Mouse (Mus musculus): ENCODE results near the gene Mpdz. TPM values are rescaled to one million over a fixed set of nuclear protein-coding genes. Genes with fewer than 3 reads are reported as not detected.

Mpdz gene
- polyA plus RNA-seq, 1 experiment from 2014 or later: 30.5 TPM

- no peaks in the 10 kb centered on the region for H3K36me3 ChIP-seq (ENCODE audit: control insufficient read depth, insufficient read depth, low read length)
Measured at GRCm38 (mm10) chr4:81453806-81454205, 11.2 kb upstream of the Mpdz start.

GRCm38 (mm10) chr4:81452183-81452582 lies 9.6 kb upstream of the Mpdz start:
- WGBS: 56% methylated on average over 2 of the region's 2 CpGs
- ATAC-seq (ENCODE audit: low read depth): no peak
- 0 out of 2 replicates have a peak, but pooled peaks cover 3% of the 10 kb centered on the region for H3K9me3 ChIP-seq (ENCODE audit: control insufficient read depth, low read length)

More at GRCm38 (mm10) chr4:81453806-81454205, 11.2 kb upstream of the Mpdz start:
- H3K4me1 ChIP-seq (replicated peaks; ENCODE audit: control insufficient read depth, insufficient read depth, low read length): no peaks in the 10 kb centered on the region
- H3K4me2 ChIP-seq (ENCODE audit: low read depth, low read length): no peak overlapping the region
- no peak for ATAC-seq (ENCODE audit: low read depth)
- 0 out of 2 replicates have a peak, but pooled peaks cover 3% of the 10 kb centered on the region for H3K9me3 ChIP-seq (ENCODE audit: control insufficient read depth, low read length)
- H3K27ac ChIP-seq (ENCODE audit: low read length): no peak overlapping the region
- no peak overlapping the region for H3K9ac ChIP-seq (ENCODE audit: low read length)
- no peak overlapping the region for H3K4me3 ChIP-seq (ENCODE audit: low read length)
- WGBS: 57% methylated on average over 3 of the region's 3 CpGs
- no peaks in the 10 kb centered on the region for H3K27me3 ChIP-seq (ENCODE audit: control insufficient read depth, insufficient read depth, low read depth, low read length)

GRCm38 (mm10) chr4:81449413-81449812 lies 6.8 kb upstream of the Mpdz start:
- H3K4me1 ChIP-seq (replicated peaks; ENCODE audit: control insufficient read depth, insufficient read depth, low read length): no peaks in the 10 kb centered on the region
- H3K4me2 ChIP-seq (ENCODE audit: low read depth, low read length): no peak overlapping the region
- H3K27me3 ChIP-seq (ENCODE audit: control insufficient read depth, insufficient read depth, low read depth, low read length): no peaks in the 10 kb centered on the region
- H3K27ac ChIP-seq (ENCODE audit: low read length): 0 out of 2 replicates have a peak overlapping the region, but pooled peaks have one; percentile 10
- no peak for ATAC-seq (ENCODE audit: low read depth)
- H3K9ac ChIP-seq (ENCODE audit: low read length): no peak overlapping the region
- WGBS: 51% methylated on average over 4 of the region's 4 CpGs
- no peaks in the 10 kb centered on the region for H3K36me3 ChIP-seq (ENCODE audit: control insufficient read depth, insufficient read depth, low read length)
- H3K9me3 ChIP-seq (ENCODE audit: control insufficient read depth, low read length): 0 out of 2 replicates have a peak, but pooled peaks cover 3% of the 10 kb centered on the region
- H3K4me3 ChIP-seq (ENCODE audit: low read length): no peak overlapping the region

More at GRCm38 (mm10) chr4:81452183-81452582, 9.6 kb upstream of the Mpdz start:
- H3K4me3 ChIP-seq (ENCODE audit: low read length): no peak overlapping the region
- H3K9ac ChIP-seq (ENCODE audit: low read length): no peak overlapping the region
- H3K27ac ChIP-seq (ENCODE audit: low read length): no peak overlapping the region
- H3K4me2 ChIP-seq (ENCODE audit: low read depth, low read length): no peak overlapping the region
- H3K36me3 ChIP-seq (ENCODE audit: control insufficient read depth, insufficient read depth, low read length): no peaks in the 10 kb centered on the region
- H3K27me3 ChIP-seq (ENCODE audit: control insufficient read depth, insufficient read depth, low read depth, low read length): no peaks in the 10 kb centered on the region
- H3K4me1 ChIP-seq (replicated peaks; ENCODE audit: control insufficient read depth, insufficient read depth, low read length): no peaks in the 10 kb centered on the region

GRCm38 (mm10) chr4:81443566-81443965 lies 951 bp upstream of the Mpdz start:
- no peaks in the 10 kb centered on the region for H3K27me3 ChIP-seq (ENCODE audit: control insufficient read depth, insufficient read depth, low read depth, low read length)
- no peaks in the 10 kb centered on the region for H3K9me3 ChIP-seq (ENCODE audit: control insufficient read depth, low read length)
- WGBS: 82% methylated on average over 5 of the region's 5 CpGs
- no peak for ATAC-seq (ENCODE audit: low read depth)
- H3K36me3 ChIP-seq (ENCODE audit: control insufficient read depth, insufficient read depth, low read length): no peaks in the 10 kb centered on the region
- H3K4me2 ChIP-seq (ENCODE audit: low read depth, low read length): no peak overlapping the region
- no peak overlapping the region for H3K27ac ChIP-seq (ENCODE audit: low read length)
- no peak overlapping the region for H3K9ac ChIP-seq (ENCODE audit: low read length)
- H3K4me3 ChIP-seq (ENCODE audit: low read length): no peak overlapping the region
- peaks cover 5% of the 10 kb centered on the region; the same call in 1 of the 2 replicates for H3K4me1 ChIP-seq (replicated peaks; ENCODE audit: control insufficient read depth, insufficient read depth, low read length)

- Histone ChIP-seq H3K9ac (ENCODE audit: low read length) (no peak overlapping the region), H3K9me3 (ENCODE audit: control insufficient read depth, low read length) (no peaks in the 10 kb centered on the region), H3K4me2 (ENCODE audit: low read depth, low read length) (no peak overlapping the region), H3K36me3 (ENCODE audit: control insufficient read depth, insufficient read depth, low read length) (no peaks in the 10 kb centered on the region), H3K4me1 (replicated peaks; ENCODE audit: control insufficient read depth, insufficient read depth, low read length) (peaks cover 6% of the 10 kb centered on the region), H3K4me3 (ENCODE audit: low read length) (no peak overlapping the region), H3K27me3 (ENCODE audit: control insufficient read depth, insufficient read depth, low read depth, low read length) (no peaks in the 10 kb centered on the region), H3K27ac (ENCODE audit: low read length) (no peak overlapping the region)
- ATAC-seq (ENCODE audit: low read depth): no peak
- 53% methylated on average over 3 of the region's 3 CpGs for WGBS
Measured at GRCm38 (mm10) chr4:81433961-81434360, 8.7 kb downstream of the Mpdz start.

- Histone ChIP-seq H3K36me3 (ENCODE audit: control insufficient read depth, insufficient read depth, low read length) (no peaks in the 10 kb centered on the region), H3K9ac (ENCODE audit: low read length) (no peak overlapping the region), H3K27me3 (ENCODE audit: control insufficient read depth, insufficient read depth, low read depth, low read length) (no peaks in the 10 kb centered on the region), H3K4me3 (ENCODE audit: low read length) (no peak overlapping the region), H3K27ac (ENCODE audit: low read length) (no peak overlapping the region), H3K4me2 (ENCODE audit: low read depth, low read length) (no peak overlapping the region), H3K9me3 (ENCODE audit: control insufficient read depth, low read length) (no peaks in the 10 kb centered on the region), H3K4me1 (replicated peaks; ENCODE audit: control insufficient read depth, insufficient read depth, low read length) (peaks cover 6% of the 10 kb centered on the region)
- no peak for ATAC-seq (ENCODE audit: low read depth)
- 58% methylated on average over 4 of the region's 4 CpGs for WGBS
Measured at GRCm38 (mm10) chr4:81430826-81431225, 11.8 kb downstream of the Mpdz start.

- Histone ChIP-seq H3K9me3 (ENCODE audit: control insufficient read depth, low read length) (no peaks in the 10 kb centered on the region), H3K9ac (ENCODE audit: low read length) (no peak overlapping the region), H3K27me3 (ENCODE audit: control insufficient read depth, insufficient read depth, low read depth, low read length) (no peaks in the 10 kb centered on the region), H3K4me2 (ENCODE audit: low read depth, low read length) (no peak overlapping the region), H3K36me3 (ENCODE audit: control insufficient read depth, insufficient read depth, low read length) (no peaks in the 10 kb centered on the region), H3K27ac (ENCODE audit: low read length) (peak overlapping the region; percentile 33; the same call in 1 of the 2 replicates), H3K4me3 (ENCODE audit: low read length) (no peak overlapping the region), H3K4me1 (replicated peaks; ENCODE audit: control insufficient read depth, insufficient read depth, low read length) (peaks cover 6% of the 10 kb centered on the region)
- WGBS: 63% methylated on average over 3 of the region's 3 CpGs
- ATAC-seq (ENCODE audit: low read depth): no peak
Measured at GRCm38 (mm10) chr4:81430105-81430504, 12.5 kb downstream of the Mpdz start.

- Histone ChIP-seq H3K4me3 (ENCODE audit: low read length) (no peak overlapping the region), H3K27me3 (ENCODE audit: control insufficient read depth, insufficient read depth, low read depth, low read length) (no peaks in the 10 kb centered on the region), H3K4me1 (replicated peaks; ENCODE audit: control insufficient read depth, insufficient read depth, low read length) (peaks cover 6% of the 10 kb centered on the region), H3K36me3 (ENCODE audit: control insufficient read depth, insufficient read depth, low read length) (no peaks in the 10 kb centered on the region), H3K27ac (ENCODE audit: low read length) (peak overlapping the region; percentile 33; the same call in 1 of the 2 replicates), H3K9ac (ENCODE audit: low read length) (no peak overlapping the region), H3K9me3 (ENCODE audit: control insufficient read depth, low read length) (no peaks in the 10 kb centered on the region), H3K4me2 (ENCODE audit: low read depth, low read length) (no peak overlapping the region)
- 34% methylated on average over 2 of the region's 2 CpGs for WGBS
- peak; percentile 34; the same call in 1 of the 2 replicates for ATAC-seq (ENCODE audit: low read depth)
Measured at GRCm38 (mm10) chr4:81429670-81430069, 12.9 kb downstream of the Mpdz start.

GRCm38 (mm10) chr4:81423556-81423955 lies 19.1 kb downstream of the Mpdz start:
- H3K27me3 ChIP-seq (ENCODE audit: control insufficient read depth, insufficient read depth, low read depth, low read length): no peaks in the 10 kb centered on the region
- no peak for ATAC-seq (ENCODE audit: low read depth)
- H3K36me3 ChIP-seq (ENCODE audit: control insufficient read depth, insufficient read depth, low read length): no peaks in the 10 kb centered on the region
- H3K4me2 ChIP-seq (ENCODE audit: low read depth, low read length): no peak overlapping the region
- WGBS: 88% methylated on average over 1 of the region's 1 CpGs
- no peaks in the 10 kb centered on the region for H3K9me3 ChIP-seq (ENCODE audit: control insufficient read depth, low read length)
- H3K9ac ChIP-seq (ENCODE audit: low read length): no peak overlapping the region
- H3K4me1 ChIP-seq (replicated peaks; ENCODE audit: control insufficient read depth, insufficient read depth, low read length): no peaks in the 10 kb centered on the region
- H3K27ac ChIP-seq (ENCODE audit: low read length): no peak overlapping the region
- no peak overlapping the region for H3K4me3 ChIP-seq (ENCODE audit: low read length)

GRCm38 (mm10) chr4:81421621-81422020 lies 21.0 kb downstream of the Mpdz start:
- no peak for ATAC-seq (ENCODE audit: low read depth)
- no peaks in the 10 kb centered on the region for H3K9me3 ChIP-seq (ENCODE audit: control insufficient read depth, low read length)
- H3K4me3 ChIP-seq (ENCODE audit: low read length): no peak overlapping the region
- no peak overlapping the region for H3K27ac ChIP-seq (ENCODE audit: low read length)
- H3K9ac ChIP-seq (ENCODE audit: low read length): no peak overlapping the region
- H3K4me1 ChIP-seq (replicated peaks; ENCODE audit: control insufficient read depth, insufficient read depth, low read length): no peaks in the 10 kb centered on the region
- no peak overlapping the region for H3K4me2 ChIP-seq (ENCODE audit: low read depth, low read length)
- 50% methylated on average over 2 of the region's 2 CpGs for WGBS
- H3K27me3 ChIP-seq (ENCODE audit: control insufficient read depth, insufficient read depth, low read depth, low read length): no peaks in the 10 kb centered on the region
- no peaks in the 10 kb centered on the region for H3K36me3 ChIP-seq (ENCODE audit: control insufficient read depth, insufficient read depth, low read length)
